Mouse (Mus musculus): ENCODE measurements around the gene Hopx. TPM values are rescaled to one million over a fixed set of nuclear protein-coding genes. Genes with fewer than 3 reads are reported as not detected.

The Hopx gene
- polyA plus RNA-seq, 1 experiment from 2014 or later, result 0.13 TPM

Other genes starting within 250 kb of the Hopx start
- 16.2 and 23.9 TPM in 2 replicates for gene Aasdh, start 209.6 kb downstream of the Hopx start, polyA plus RNA-seq (2014; fragmentation: Nextera tagmentation; extraction: Ambion mirVana)
- 484 and 488 TPM in 2 replicates for gene Paics, start 163.8 kb downstream of the Hopx start, polyA plus RNA-seq (2014; fragmentation: Nextera tagmentation; extraction: Ambion mirVana)
- 42.5 and 45.6 TPM in 2 replicates for gene Ppat, start 163.5 kb downstream of the Hopx start, polyA plus RNA-seq (2014; fragmentation: Nextera tagmentation; extraction: Ambion mirVana)
- 88.3 and 88.6 TPM in 2 replicates for gene Srp72, start 140.4 kb downstream of the Hopx start, polyA plus RNA-seq (2014; fragmentation: Nextera tagmentation; extraction: Ambion mirVana)
- 0.40 TPM in 1 of 2 replicates, not detected in the other for gene Arl9, start 111.1 kb downstream of the Hopx start, polyA plus RNA-seq (2014; fragmentation: Nextera tagmentation; extraction: Ambion mirVana)
- gene Thegl, start 99.1 kb downstream of the Hopx start, polyA plus RNA-seq (2014; fragmentation: Nextera tagmentation; extraction: Ambion mirVana), result not detected in 2 replicates
- 0.33 and 1.8 TPM in 2 replicates for gene Spink2, start 96.3 kb upstream of the Hopx start, polyA plus RNA-seq (2014; fragmentation: Nextera tagmentation; extraction: Ambion mirVana)
- gene Rest, start 150.4 kb upstream of the Hopx start, polyA plus RNA-seq (2014; fragmentation: Nextera tagmentation; extraction: Ambion mirVana), result 58.0 and 59.1 TPM in 2 replicates
- gene Noa1, start 195.0 kb upstream of the Hopx start, polyA plus RNA-seq (2014; fragmentation: Nextera tagmentation; extraction: Ambion mirVana), result 32.1 and 35.2 TPM in 2 replicates
- gene Polr2b, start 195.0 kb upstream of the Hopx start, polyA plus RNA-seq (2014; fragmentation: Nextera tagmentation; extraction: Ambion mirVana), result 95.7 and 102 TPM in 2 replicates